Mouse (Mus musculus) kidney, postnatal 10 days (tissue): ENCODE results near the gene Tspo2.

Source experiments
- DNase-seq: peaks from one replicate; pipeline ENCODE4 v3.0.0; 2021; ENCODE audit warnings: mixed read lengths

The Tspo2 gene

GRCm38 (mm10) chr17:48447675-48448074 is 3.6 kb downstream of the Tspo2 start:
- DNase-seq: no peak

- peak; percentile 43 for DNase-seq
Measured at GRCm38 (mm10) chr17:48443542-48444145, 7.7 kb downstream of the Tspo2 start.

GRCm38 (mm10) chr17:48442745-48443457 is 8.4 kb downstream of the Tspo2 start:
- peak; percentile 54 for DNase-seq

- peak; percentile 62 for DNase-seq
Measured at GRCm38 (mm10) chr17:48437421-48437911, 13.9 kb downstream of the Tspo2 start.

GRCm38 (mm10) chr17:48436487-48436886 is 14.8 kb downstream of the Tspo2 start:
- peak; percentile 27 for DNase-seq

GRCm38 (mm10) chr17:48434479-48434878 is 16.8 kb downstream of the Tspo2 start:
- DNase-seq: no peak

GRCm38 (mm10) chr17:48433689-48434330 is 17.5 kb downstream of the Tspo2 start:
- no peak for DNase-seq

- DNase-seq: no peak
Measured at GRCm38 (mm10) chr17:48433006-48433655, 18.2 kb downstream of the Tspo2 start.

- DNase-seq: no peak
Measured at GRCm38 (mm10) chr17:48432158-48432980, 19.0 kb downstream of the Tspo2 start, which contains the start of gene Apobec2. TSS of gene Apobec2 (minus strand) at chr17:48432930.

GRCm38 (mm10) chr17:48431054-48431453 is 20.3 kb downstream of the Tspo2 start:
- DNase-seq: no peak

GRCm38 (mm10) chr17:48430394-48430793 is 20.9 kb downstream of the Tspo2 start:
- DNase-seq: no peak

- DNase-seq: no peak
Measured at GRCm38 (mm10) chr17:48427852-48428530, 23.3 kb downstream of the Tspo2 start.

- no peak for DNase-seq
Measured at GRCm38 (mm10) chr17:48426991-48427750, 24.2 kb downstream of the Tspo2 start.

GRCm38 (mm10) chr17:48425823-48426612 is 25.3 kb downstream of the Tspo2 start:
- no peak for DNase-seq

GRCm38 (mm10) chr17:48424237-48424636 is 27.1 kb downstream of the Tspo2 start:
- no peak for DNase-seq

- DNase-seq: no peak
Measured at GRCm38 (mm10) chr17:48419571-48419970, 31.8 kb downstream of the Tspo2 start.

GRCm38 (mm10) chr17:48418781-48419180 is 32.5 kb downstream of the Tspo2 start:
- no peak for DNase-seq

- peak; percentile 62 for DNase-seq
Measured at GRCm38 (mm10) chr17:48418174-48418573, 33.1 kb downstream of the Tspo2 start.

GRCm38 (mm10) chr17:48417521-48417920 is 33.8 kb downstream of the Tspo2 start:
- DNase-seq: no peak
